Mouse (Mus musculus) kidney, adult 11 months (tissue): ENCODE data around the gene Naaladl2.
A peak's percentile ranks its signal among the peaks of the same experiment; 100 is the strongest.

Experiments
- DNase-seq: peaks from one replicate; pipeline ENCODE4 v3.0.0; 2022

Naaladl2 gene

DNA sequence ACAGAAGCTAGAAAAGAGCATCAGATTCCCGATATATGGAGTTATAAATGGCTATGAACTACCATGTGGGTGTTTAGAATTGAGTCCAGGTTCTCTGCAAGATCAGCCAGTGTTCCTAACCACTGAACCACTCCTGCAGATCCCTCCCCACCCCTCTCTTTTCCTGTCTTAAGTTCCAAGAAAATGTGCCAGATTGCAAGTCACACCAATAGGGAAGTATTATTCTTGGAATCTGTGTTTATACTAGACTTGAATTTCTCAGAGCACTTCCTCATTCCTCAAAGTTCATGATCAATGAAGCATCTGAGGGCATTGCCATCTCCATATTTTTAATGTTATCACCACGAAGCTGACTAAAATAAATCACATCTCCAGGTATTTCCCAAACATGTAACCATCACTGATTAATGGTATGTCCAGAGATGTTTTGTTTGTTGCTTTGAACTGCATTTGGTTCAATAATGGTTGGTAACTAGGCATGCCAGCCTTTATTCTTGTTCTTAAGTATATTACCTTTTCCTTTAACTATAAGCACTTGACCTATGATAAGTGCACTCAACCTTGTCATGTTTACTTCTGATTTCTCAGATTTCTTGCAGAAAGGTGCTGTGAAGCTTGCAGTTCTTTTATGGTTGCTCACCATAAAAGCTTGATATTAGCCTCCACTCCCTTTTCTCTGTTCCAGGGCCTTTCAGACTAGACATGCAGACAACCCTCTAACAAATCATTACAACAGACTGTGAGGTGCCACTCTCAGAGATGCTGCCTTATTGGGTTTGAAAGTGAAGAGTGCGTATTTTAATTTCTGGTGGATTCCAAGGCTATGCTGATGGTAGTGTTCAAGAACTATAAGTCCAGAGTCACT is 475.8 kb downstream of the Naaladl2 start:
- DNase-seq: no peak

DNA sequence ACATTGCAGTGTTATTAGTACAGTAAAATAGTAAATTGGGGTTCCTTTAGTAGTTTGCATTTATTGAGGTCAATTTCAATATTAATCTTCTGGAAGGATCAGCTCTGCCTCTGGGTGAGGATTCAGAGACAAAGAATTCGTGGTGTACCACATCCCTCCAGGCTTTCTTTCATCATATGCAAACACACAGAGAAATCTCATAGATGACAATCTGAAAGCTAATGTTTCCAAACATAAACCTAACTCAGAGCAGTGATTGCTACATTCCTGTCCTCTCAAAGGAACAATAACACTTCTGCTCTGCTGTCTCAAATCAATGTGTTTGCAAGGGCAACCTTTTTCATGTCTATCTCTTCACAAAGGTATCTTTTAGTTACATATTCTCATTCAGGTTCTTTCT is 478.7 kb downstream of the Naaladl2 start:
- DNase-seq: no peak

DNA sequence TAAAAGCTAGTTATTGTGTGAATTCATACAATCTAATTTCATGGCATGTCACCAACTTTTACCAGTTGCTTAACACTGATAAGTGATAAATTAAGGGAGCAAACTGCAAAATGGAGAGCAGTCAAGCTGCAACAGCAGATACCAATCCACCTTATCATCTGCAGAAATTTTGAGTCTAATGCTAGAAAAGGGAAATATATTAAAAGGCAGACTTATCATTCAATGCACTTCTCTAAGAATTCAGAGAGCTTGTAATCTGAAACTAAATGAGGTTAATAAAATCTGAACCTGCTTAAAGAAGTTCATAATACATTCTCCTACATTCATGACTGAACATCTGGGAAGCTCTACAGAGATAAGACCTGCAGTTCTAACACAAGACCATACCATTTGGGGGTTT is 480.3 kb downstream of the Naaladl2 start:
- no peak for DNase-seq

DNA sequence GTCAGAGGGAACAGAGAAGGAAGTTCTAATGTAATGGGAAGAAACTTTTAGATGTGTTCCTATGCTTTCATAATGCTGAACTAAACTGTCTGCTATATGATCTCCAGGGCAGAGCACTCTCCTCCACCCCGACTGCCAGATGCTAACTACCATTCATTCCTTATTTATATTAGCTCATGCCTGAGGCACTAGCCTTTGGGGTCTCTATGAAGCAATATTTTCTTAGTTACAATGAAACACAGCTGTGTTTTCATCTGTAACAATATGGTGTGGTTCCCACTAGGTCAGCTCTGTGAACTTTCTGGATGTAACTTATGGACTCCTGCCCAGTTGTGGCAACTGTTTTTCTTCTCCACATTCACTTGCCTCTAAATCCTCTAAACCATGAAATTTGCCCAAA is 514.0 kb downstream of the Naaladl2 start:
- DNase-seq: no peak

DNA sequence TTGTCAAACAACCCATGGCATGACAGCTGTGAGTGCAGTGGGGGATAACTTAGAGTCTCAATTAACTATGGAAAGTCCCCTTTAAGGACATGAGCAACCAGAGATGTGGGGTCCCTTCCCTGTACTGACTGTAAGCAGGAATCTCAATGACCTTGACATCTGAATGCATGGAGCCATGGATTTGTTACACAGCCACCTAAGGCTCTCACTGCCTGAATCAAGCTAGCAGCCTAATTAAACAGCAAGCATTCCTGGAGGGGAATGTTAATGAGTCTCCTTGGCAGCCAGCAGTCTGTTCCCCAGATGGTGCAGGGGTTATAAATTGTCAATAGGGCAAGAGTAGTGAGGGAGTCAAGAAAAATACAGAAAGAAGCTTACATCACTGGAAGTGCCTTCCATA is 538.6 kb downstream of the Naaladl2 start:
- peak; percentile 27 for DNase-seq

DNA sequence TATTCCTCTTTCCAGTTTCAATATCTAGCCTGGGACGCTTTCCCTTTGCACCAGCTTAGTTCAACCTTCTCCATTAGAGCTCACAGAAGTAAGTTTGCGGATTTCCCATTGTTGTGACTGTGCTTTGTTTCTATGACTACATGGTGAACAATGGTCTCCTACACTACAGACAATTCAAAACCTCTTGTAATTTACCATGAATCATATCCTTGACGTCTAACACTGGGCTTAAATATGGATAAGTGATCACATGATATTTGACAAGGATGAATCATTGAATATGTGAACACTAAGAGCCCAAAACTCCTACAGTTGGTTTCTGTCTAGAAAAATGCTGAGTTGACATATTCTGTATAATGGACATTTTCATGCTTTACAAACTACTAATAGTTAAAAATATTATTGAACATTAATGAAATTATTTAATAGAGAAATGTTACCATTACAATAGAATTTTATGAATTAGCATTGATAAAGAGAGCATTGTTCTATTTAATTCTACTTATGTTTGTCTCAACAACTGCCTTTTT is 539.2 kb downstream of the Naaladl2 start:
- no peak for DNase-seq

DNA sequence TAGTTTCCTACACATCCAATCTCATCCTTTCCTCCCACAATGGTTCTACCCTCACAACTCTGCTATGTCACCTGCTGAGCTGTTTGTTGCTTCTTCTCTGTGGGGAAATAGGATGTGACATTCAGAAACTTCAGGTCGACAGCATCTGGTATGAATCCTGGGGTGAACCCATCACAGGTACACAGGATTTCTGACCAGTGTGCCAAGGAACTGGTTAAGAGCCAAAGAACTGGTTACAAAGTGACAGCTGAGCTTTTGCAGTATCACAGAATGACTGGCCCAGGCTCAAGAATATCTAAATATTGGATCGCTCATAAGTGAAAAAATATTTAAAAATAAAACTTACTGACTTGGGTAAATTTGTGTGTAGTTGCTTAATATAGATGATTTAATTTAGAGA is 548.6 kb downstream of the Naaladl2 start:
- DNase-seq: no peak

DNA sequence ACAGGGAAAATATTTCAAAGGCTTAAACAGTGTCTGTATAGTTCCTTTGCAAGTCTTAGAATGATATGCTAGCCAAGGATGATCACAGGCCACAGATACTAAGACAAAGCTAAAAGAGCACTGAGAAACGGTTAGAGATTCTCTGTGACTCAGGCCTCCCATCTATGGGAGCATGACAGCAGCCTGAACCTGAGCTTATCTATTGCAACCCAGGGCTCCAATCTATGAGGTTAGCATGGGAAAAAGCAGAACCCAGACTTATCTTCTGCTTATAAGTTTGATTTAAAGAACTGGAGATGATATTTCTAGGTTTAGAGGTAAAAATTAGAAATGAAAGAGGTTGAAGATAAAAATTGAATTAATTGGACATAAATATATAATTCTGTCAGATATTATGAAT is 587.4 kb downstream of the Naaladl2 start:
- DNase-seq: no peak

DNA sequence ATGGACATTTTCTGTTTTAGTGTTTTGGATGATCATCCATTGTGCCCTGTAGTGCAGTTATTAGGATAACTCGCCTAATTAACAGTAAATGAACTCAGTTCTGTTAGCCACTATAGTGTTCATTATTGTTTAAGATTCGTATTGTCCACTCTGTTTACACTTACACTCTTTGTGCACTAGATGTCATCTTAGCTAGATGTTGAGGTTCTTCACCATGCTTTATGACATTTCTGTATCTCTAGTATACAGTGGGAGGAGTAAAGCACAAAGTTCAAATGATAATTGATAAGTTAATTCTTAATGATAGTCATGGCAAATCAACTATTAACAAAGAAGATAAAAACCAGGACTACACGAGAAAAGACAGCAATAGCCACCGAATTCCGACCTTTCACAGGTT is 590.4 kb downstream of the Naaladl2 start:
- no peak for DNase-seq

DNA sequence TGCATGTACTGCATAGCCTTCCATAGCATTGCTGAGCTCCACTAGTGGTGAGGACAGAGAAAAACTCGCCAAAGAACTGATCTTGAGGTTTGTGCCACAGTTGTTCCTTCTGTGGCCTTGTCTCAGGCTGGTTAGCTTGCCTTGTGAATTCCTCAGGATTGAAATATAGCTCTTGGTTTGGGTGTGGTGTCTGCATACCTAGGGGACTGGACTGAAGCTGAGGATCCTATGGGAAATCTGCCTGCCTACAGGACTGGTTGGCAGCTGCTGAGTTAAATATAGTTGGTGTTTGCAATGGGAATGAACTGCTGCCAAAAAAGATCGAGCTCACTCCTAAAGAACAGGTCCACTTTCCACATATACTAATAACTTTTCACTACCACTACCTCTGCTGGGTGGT is 591.4 kb downstream of the Naaladl2 start:
- DNase-seq: no peak

DNA sequence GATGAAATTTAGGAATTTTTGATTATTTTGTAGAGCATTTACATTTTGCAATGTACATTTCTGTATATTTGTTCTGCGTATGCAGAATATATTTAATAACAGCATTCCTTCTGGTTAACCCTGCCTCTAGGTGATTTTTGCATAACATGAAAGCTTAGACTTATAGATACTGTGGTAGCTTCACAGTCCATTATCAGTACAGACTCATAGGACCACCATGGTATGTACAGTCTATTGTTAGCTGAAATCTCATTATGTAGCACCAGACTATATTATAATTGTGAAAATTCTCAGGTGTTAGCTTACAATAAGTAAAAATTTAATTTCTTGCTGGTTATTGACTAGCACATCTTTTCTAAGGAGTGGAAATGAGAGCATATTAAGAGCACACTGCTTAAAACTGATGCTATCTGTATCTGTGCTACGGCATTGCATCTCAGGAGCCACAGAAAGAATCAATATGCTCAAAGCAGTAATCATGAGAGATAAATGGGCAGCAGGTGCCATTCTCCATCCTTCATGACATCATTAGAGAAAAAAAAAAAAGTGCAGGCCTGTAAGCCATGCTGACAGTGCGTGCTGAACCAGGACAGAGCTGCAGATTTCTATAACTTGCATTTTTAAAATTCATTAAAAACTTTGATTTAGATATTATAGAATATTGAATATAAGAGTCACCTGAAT is 610.1 kb downstream of the Naaladl2 start:
- no peak for DNase-seq

DNA sequence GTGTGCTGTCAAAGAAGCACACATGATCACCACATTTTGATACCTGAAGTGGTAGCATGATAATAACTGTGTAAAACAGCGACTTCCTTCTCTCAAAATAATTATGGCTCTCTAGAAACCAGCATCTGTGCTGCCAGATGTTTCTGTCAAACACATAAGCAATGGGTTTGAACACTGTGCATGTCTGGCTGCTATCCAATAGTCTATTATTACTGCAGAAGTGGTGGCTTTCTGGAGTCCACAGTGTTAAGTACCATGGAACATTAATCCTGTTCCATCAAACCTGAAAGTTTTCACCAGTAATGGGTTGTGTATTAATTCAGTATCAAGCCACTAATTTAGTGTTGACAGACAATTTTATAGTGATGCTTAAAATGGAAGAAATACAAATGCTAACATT is 629.1 kb downstream of the Naaladl2 start:
- DNase-seq: no peak

DNA sequence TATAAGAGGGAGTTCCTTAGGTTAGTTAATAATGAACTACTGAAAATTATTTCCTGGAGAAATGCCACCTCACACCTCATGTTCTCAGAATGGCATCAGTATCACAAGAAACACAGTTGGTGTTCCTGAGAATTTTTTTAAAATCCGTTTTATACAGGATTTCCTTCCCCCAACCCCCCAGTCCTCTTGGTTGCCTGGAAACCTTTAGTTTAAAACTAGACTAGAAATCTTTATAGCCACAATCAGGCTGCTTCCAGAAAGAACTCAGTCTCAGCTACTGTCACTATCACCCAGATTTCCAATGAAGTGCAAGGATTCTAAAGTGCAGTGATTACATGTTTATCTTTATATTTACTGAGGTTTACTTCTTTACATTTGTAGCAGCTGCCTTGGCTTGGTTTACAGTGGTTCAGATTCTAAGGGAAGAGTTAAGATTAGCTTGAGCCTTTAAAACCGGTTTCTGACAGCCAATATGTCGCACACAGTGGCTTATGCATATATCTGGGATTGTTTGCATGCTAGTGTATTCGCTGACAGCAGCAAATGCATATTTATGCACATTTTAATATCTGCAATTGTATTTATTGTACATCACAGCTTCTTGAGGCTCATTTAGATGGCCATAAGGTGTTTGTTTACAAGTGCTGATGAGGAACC is 657.5 kb downstream of the Naaladl2 start:
- no peak for DNase-seq

DNA sequence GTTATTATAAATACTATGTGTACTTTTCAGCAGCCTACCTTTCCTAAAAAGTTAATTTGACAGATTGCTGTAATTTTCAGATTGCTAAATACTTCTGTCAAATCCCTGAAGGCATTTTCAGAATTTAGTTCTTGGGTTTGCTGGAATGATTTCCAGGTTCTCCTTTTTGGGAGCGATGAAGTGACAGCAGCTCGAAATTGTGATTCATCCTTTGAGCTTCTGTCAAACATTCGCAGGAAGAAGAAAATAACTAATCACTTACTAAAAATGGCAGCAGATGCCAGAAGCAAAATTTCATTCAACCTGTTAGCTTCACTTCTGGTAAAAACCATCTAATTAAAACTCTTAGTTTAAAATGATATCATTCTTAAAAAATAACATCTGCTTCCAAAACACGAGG is 680.1 kb downstream of the Naaladl2 start:
- DNase-seq: no peak

DNA sequence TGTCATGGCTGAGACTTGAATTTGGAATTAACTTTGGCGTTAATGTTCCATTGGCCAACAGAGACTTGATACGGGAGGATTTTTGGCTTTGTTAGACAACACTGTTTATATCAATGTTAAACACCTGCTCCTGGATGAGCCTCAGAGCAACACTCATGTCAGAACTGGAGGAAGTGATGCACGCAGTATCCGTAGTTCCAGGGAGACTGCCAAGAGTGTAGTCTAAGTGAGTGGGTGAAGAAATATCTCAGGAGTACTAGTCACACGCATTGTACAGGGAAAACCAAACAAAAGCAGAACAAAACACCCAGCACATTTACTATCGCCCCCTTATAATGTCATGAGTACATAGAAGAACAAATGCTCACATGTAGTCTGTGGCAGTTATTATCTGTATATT is 703.4 kb downstream of the Naaladl2 start:
- DNase-seq: no peak

DNA sequence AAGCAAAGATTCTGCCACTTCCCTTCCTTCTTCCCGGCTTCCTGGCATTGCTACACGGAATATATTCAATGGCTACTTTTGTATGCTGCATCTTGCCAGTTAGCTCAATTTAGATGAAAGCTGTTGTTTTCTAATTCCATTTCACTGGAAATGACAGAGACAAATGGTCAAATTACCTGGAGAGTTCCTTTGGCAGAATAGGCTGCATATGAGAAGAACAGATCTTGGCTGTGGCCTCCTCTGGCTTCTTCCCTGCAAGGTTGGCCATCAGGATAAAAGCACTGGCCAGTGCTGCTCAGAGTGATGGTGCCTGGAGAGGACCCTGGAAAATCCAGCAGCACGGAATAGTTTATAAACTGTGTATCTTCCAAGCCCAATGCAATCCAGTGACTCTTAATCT is 711.3 kb downstream of the Naaladl2 start:
- no peak for DNase-seq

DNA sequence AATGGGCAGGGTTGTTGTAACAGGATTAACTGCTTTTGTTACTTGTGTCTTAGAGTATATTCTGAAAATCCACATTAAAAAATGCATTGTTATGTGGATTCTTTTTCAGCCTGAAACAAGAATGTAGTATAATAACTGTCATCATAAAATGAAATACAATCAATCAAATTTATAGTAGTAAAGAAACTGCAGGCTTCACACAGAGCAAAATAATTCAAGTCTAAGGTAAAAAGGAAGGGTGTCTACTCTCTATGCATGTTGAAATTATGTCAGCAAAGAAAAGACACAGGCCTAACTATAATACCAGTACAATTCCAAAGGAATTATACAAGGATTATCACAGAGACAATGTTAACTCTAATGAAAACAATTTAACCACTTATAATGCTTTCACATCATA is 752.3 kb downstream of the Naaladl2 start:
- no peak for DNase-seq

DNA sequence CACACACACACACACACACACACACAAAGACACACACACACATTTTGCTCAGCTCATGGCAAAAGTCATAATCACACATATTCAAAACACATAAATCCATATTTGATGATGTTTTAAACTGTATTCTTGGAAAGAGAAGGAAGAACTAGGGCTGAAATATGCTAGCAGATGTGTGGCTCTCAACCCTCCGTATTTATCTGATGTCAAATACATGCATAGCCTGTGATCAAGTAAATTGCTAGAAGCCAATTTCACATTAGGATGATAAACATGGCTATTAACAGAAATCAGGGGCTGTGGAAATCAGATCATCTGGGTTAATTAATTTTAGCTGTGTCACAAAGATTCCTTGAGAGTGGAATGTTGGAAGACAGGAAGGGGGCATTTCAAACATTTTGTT is 752.8 kb downstream of the Naaladl2 start:
- no peak for DNase-seq

DNA sequence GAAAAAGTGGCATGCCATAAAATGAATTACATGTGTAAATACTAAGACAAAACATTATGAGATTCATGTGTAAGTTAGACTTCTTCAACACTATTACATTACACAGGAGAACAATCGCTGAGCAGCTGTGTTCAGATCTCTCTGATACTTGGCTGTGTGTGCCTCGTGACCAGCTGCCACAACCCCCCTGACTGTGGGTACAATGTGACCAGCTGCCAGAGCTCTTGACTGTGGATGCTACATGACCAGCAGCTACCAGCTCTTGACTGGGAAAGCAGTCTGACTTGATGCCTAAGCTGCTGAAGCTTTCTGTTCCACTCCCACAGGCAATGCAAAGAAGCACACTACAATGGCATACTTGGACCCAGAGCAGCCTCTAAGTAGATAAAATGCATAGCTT is 789.1 kb downstream of the Naaladl2 start:
- no peak for DNase-seq

DNA sequence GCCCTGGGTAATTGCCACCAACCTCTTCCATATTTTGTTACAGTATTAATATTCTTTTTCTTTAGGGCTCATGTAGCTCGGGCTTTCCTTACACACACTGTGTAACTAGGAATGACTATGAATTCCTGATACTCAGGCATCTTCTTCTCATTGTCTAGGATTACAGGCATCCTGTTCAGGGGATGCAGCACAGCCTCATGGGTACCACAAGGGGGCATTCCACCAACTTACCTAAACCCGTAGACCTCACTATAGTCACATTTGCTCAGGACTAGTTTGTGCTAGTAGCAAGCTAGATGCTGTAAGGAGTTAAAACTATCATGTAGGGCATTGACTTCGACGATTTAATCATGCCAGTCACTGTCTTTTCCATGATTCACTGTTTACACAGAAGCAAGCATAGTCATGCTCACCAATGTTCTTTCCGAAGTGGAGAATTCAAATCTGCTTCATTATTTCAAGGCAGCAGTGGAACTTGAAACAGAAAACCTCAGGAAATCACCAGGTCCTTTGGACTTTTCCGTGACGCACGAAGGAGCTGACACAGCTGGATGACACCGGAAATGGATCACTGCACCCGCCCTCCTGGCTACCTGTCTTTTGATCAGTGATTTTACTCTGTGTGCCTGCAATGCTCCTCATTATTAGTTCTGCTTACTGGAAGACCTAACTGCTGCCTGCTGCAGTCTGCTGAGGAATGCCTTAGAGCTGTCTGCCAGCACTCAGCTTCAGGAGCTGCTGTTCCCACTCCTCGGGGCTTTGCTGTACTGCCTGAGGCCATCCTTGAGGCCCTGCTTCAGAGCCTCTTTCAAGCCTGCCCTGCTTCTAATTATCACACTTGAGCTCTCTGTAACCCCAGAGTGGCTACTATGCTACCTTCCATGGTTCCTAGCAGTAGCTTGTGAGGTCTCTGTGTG is 822.3 kb downstream of the Naaladl2 start:
- DNase-seq: peak; percentile 5

DNA sequence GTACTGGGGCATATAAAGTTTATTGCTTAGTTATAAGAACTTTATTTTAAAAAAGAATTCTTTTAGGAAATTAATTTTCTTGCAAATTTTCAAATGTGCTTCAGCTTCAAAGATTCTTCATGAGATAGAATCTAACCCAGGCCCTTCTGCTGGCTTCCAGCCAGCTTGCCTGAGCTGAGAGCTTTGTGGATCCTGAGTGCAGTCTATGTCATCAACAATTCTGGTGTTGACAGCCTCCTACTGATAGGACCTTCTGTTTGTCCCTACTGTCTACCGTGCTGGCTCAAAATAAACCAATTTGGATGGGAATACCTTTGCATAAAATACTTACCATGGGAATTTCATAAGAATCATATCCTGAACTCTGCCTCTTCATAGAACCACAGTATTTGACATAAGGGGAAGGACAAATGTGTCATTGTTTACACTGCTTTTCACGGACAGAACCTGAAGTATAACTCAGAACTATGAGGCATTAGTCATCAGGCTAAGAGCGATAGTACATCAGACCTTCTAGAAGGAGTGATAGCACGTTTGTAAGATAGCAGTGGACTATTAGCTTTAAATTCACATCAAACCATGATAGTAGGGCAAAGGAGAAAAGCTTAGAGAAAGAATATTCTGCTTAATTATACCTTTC is 829.3 kb downstream of the Naaladl2 start:
- no peak for DNase-seq

DNA sequence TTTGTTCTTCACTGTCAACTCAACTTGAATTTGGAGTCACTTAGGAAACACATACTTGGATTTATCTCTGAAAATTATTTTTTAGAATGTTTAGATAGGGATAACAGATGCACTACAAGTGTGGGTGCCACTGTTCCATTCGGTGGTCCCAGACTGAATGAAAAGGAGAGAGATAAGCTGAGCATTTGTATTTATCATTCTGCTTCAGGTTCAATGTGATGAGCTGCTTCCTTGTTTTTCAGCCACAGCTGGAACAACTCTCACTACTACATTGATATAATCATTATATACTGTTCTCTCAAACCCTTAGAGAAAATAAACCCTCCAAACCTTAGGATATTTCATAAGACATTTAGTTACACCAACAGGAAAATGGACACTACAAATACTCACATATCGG is 918.6 kb downstream of the Naaladl2 start:
- DNase-seq: no peak
